Mouse (Mus musculus): ENCODE measurements around the gene Tmem59l. TPM values are rescaled to one million over a fixed set of nuclear protein-coding genes. Genes with fewer than 3 reads are reported as not detected.

The Tmem59l gene
- polyA plus RNA-seq, 1 experiment from 2014 or later = 0.31 TPM

DNA sequence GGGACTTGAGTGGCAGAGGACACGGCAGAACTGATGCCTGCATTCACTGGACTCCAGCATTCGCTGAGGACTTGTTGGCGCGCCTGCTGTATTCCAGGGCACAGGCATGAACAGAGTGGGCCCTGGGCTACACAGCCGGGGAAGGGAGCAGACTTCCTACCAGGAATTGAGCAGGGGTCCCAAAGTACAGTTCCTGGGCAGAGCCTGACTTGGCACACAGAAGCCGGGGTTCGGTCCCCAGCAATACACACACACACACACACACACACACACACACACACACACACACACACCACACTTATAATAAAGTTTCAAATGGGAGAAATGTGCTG lies 47.3 kb downstream of the Tmem59l start:
- Histone ChIP-seq H3K4me1 (ENCODE audit: control insufficient read depth in 2 of 2, insufficient read depth in 2 of 2, low read length in 2 of 2) (peaks cover 0 to 9% of the 10 kb centered on the region in 2 experiments; a peak in 3 of 4 replicates), H3K27ac (replicated peaks in 1 of 2; ENCODE audit: control insufficient read depth in 1 of 2, insufficient read depth in 1 of 2, low read depth in 2 of 2, low read length in 2 of 2) (peak overlapping the region; percentile 24 to 25; a peak in 2 of 4 replicates), H3K4me2 (ENCODE audit: low read length) (peak overlapping the region; percentile 71), H3K9me3 (ENCODE audit: control insufficient read depth, low read length) (no peaks in the 10 kb centered on the region), H3K4me3 (ENCODE audit: control insufficient read depth in 1 of 2, insufficient read depth in 1 of 2, low read depth in 1 of 2, low read length in 2 of 2) (peak overlapping the region; percentile 62 to 76), H3K9ac (ENCODE audit: low read length) (peak overlapping the region; percentile 66), H3K36me3 (ENCODE audit: control insufficient read depth, insufficient read depth, low read length) (no peaks in the 10 kb centered on the region), H3K27me3 (ENCODE audit: control insufficient read depth, insufficient read depth, low read length) (no peaks in the 10 kb centered on the region)
- ATAC-seq (ENCODE audit: insufficient number of reproducible peaks, insufficient read depth, low FRiP score, low read depth) = no peak
- 4% methylated on average over 7 of the region's 7 CpGs for WGBS

DNA sequence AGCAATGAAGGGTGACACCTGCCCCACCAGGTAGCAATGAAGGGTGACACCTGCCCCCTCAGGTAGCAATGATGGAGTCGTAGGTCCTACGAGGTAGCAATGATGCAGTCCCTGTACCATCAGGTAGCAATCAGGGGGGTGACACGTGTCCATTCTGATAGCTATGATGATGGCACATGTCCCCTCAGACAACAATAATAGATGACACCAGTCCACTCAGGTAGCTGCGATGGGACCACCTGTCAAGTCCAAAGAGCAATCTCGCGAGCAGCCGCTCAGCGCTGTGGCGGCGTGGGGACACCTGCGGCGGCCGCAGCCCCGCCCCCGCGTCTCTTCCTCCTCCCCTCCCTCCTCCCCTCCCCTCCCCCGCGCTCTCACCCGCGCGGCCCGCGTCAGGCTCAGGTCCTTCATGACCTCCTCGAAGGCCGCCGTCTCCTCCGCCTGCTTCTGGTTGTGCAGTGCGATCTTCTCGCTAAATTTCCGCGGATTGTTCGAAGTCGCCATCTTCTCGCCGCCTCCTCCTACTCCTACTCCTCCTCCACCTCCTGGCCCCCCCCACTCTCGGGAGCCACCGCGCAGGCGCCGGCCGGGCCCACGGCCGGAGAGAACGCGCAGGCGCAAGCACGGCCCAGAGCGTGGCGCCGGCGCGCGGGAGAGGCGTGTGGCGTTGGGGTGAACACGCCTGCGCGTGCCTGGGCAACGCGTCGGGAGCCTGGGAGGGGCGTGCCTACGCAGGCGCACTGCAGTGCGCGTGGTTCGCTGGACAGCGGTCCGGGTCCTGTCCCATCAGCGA lies 47.9 kb downstream of the Tmem59l start, which contains the start of gene Crtc1:
Gene Crtc1, minus strand, starts transcription at position 525 of the 793 bp plus-strand sequence.
- H3K9me3 ChIP-seq (ENCODE audit: control insufficient read depth, low read length) = no peaks in the 10 kb centered on the region
- H3K27ac ChIP-seq (replicated peaks in 1 of 2; ENCODE audit: control insufficient read depth in 1 of 2, insufficient read depth in 1 of 2, low read depth in 2 of 2, low read length in 2 of 2) = peak within 1 kb of the TSS; percentile 25 to 67; a peak in 3 of 4 replicates
- H3K27me3 ChIP-seq (ENCODE audit: control insufficient read depth, insufficient read depth, low read length) = no peaks in the 10 kb centered on the region
- peak within 1 kb of the TSS; percentile 62 to 76 for H3K4me3 ChIP-seq (ENCODE audit: control insufficient read depth in 1 of 2, insufficient read depth in 1 of 2, low read depth in 1 of 2, low read length in 2 of 2)
- H3K9ac ChIP-seq (ENCODE audit: low read length) = peak within 1 kb of the TSS; percentile 82
- no peaks in the 10 kb centered on the region for H3K36me3 ChIP-seq (ENCODE audit: control insufficient read depth, insufficient read depth, low read length)
- peak; percentile 97 for ATAC-seq (ENCODE audit: insufficient number of reproducible peaks, insufficient read depth, low FRiP score, low read depth)
- H3K4me2 ChIP-seq (ENCODE audit: low read length) = peak within 1 kb of the TSS; percentile 83
- H3K4me1 ChIP-seq (ENCODE audit: control insufficient read depth in 2 of 2, insufficient read depth in 2 of 2, low read length in 2 of 2) = peaks cover 0 to 9% of the 10 kb centered on the region in 2 experiments; a peak in 3 of 4 replicates
- WGBS = 1% methylated on average over 66 of the region's 70 CpGs

DNA sequence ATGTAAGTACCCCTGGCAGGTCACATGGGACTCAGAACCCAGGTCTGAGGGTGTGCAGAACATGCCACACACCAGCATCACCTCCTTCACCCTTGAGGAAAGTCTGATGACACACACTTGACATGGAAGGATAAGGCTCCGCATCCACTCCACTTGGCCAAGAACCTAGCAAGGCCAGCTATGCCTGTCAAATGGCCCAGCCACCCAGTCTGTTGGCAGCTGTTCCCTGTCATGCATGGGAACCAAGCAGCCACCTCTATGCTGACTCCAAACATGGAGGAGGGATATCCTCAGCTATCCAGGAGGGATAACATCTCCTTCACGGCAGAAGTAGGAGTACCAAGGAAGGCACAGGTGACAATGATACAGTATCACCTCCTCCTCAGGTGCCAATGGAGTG lies 48.7 kb downstream of the Tmem59l start:
- Histone ChIP-seq H3K9me3 (ENCODE audit: control insufficient read depth, low read length) (no peaks in the 10 kb centered on the region), H3K27ac (replicated peaks in 1 of 2; ENCODE audit: control insufficient read depth in 1 of 2, insufficient read depth in 1 of 2, low read depth in 2 of 2, low read length in 2 of 2) (no peak overlapping the region)

DNA sequence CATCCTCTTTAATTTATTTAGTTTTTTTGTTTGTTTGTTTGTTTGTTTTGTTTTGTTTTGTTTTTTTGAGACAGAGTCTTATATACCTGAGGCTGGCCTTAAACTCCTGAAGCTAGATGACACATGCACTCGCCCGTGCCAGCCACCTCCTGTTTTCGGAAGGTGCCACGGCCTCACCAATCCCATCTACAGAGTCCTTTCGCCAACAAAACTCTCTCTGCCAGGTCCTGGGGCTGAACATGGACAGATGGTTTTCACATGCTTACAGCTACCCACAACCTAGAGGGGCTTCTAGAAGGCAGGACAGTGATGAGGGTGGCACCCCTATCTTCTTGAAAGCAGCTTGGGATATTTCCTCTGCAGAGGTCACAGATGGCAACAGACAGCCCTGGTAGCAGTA lies 52.0 kb downstream of the Tmem59l start:
- Histone ChIP-seq H3K27me3 (ENCODE audit: control insufficient read depth, insufficient read depth, low read length) (no peaks in the 10 kb centered on the region), H3K4me1 (ENCODE audit: control insufficient read depth in 2 of 2, insufficient read depth in 2 of 2, low read length in 2 of 2) (peaks cover 0 to 9% of the 10 kb centered on the region in 2 experiments; a peak in 3 of 4 replicates), H3K27ac (replicated peaks in 1 of 2; ENCODE audit: control insufficient read depth in 1 of 2, insufficient read depth in 1 of 2, low read depth in 2 of 2, low read length in 2 of 2) (no peak overlapping the region), H3K4me3 (ENCODE audit: control insufficient read depth in 1 of 2, insufficient read depth in 1 of 2, low read depth in 1 of 2, low read length in 2 of 2) (no peak overlapping the region), H3K9ac (ENCODE audit: low read length) (no peak overlapping the region), H3K9me3 (ENCODE audit: control insufficient read depth, low read length) (no peaks in the 10 kb centered on the region), H3K4me2 (ENCODE audit: low read length) (no peak overlapping the region), H3K36me3 (ENCODE audit: control insufficient read depth, insufficient read depth, low read length) (no peaks in the 10 kb centered on the region)
- no peak for ATAC-seq (ENCODE audit: insufficient number of reproducible peaks, insufficient read depth, low FRiP score, low read depth)
- WGBS = 93% methylated on average over 5 of the region's 5 CpGs

More for the DNA sequence above, 48.7 kb downstream of the Tmem59l start:
- Histone ChIP-seq H3K27me3 (ENCODE audit: control insufficient read depth, insufficient read depth, low read length) (no peaks in the 10 kb centered on the region), H3K9ac (ENCODE audit: low read length) (no peak overlapping the region), H3K36me3 (ENCODE audit: control insufficient read depth, insufficient read depth, low read length) (no peaks in the 10 kb centered on the region), H3K4me1 (ENCODE audit: control insufficient read depth in 2 of 2, insufficient read depth in 2 of 2, low read length in 2 of 2) (peaks cover 0 to 9% of the 10 kb centered on the region in 2 experiments; a peak in 3 of 4 replicates), H3K4me3 (ENCODE audit: control insufficient read depth in 1 of 2, insufficient read depth in 1 of 2, low read depth in 1 of 2, low read length in 2 of 2) (peak overlapping the region in 1 of 2 experiments; percentile 76; a peak in 1 of 4 replicates), H3K4me2 (ENCODE audit: low read length) (peak overlapping the region; percentile 83)
- WGBS = 86% methylated on average over 2 of the region's 2 CpGs
- no peak for ATAC-seq (ENCODE audit: insufficient number of reproducible peaks, insufficient read depth, low FRiP score, low read depth)

Other genes starting within 250 kb of the Tmem59l start
- 22.2 and 25.0 TPM in 2 replicates for gene Homer3, start 204.5 kb downstream of the Tmem59l start, polyA plus RNA-seq (2014; fragmentation: Nextera tagmentation; extraction: Ambion mirVana)
- 28.9 and 33.7 TPM in 2 replicates for gene Ddx49, start 184.9 kb downstream of the Tmem59l start, polyA plus RNA-seq (2014; fragmentation: Nextera tagmentation; extraction: Ambion mirVana)
- gene Cope, start 184.8 kb downstream of the Tmem59l start, polyA plus RNA-seq (2014; fragmentation: Nextera tagmentation; extraction: Ambion mirVana) = 294 and 319 TPM in 2 replicates
- 1.8 and 2.3 TPM in 2 replicates for gene Cers1, start 171.6 kb downstream of the Tmem59l start, polyA plus RNA-seq (2014; fragmentation: Nextera tagmentation; extraction: Ambion mirVana)
- gene Gdf1, start 157.5 kb downstream of the Tmem59l start, polyA plus RNA-seq (2014; fragmentation: Nextera tagmentation; extraction: Ambion mirVana) = 0.57 TPM in 1 of 2 replicates, not detected in the other
- 14.2 and 18.1 TPM in 2 replicates for gene Upf1, start 134.1 kb downstream of the Tmem59l start, polyA plus RNA-seq (2014; fragmentation: Nextera tagmentation; extraction: Ambion mirVana)
- 3.0 and 4.6 TPM in 2 replicates for gene Comp, start 113.8 kb downstream of the Tmem59l start, polyA plus RNA-seq (2014; fragmentation: Nextera tagmentation; extraction: Ambion mirVana)
- 12.2 and 14.1 TPM in 2 replicates for gene Crtc1, start 47.8 kb downstream of the Tmem59l start, polyA plus RNA-seq (2014; fragmentation: Nextera tagmentation; extraction: Ambion mirVana)
- gene Klhl26, start 10.4 kb downstream of the Tmem59l start, polyA plus RNA-seq (2014; fragmentation: Nextera tagmentation; extraction: Ambion mirVana) = 9.6 and 9.8 TPM in 2 replicates
- gene Crlf1, start 5.8 kb upstream of the Tmem59l start, polyA plus RNA-seq (2014; fragmentation: Nextera tagmentation; extraction: Ambion mirVana) = 0.42 and 2.0 TPM in 2 replicates
- 129 and 138 TPM in 2 replicates for gene Rex1bd, start 19.4 kb upstream of the Tmem59l start, polyA plus RNA-seq (2014; fragmentation: Nextera tagmentation; extraction: Ambion mirVana)
- 900 and 1,040 TPM in 2 replicates for gene Uba52, start 23.4 kb upstream of the Tmem59l start, polyA plus RNA-seq (2014; fragmentation: Nextera tagmentation; extraction: Ambion mirVana)
- gene Fkbp8, start 40.4 kb upstream of the Tmem59l start, polyA plus RNA-seq (2014; fragmentation: Nextera tagmentation; extraction: Ambion mirVana) = 189 and 209 TPM in 2 replicates
- 79.3 and 85.7 TPM in 2 replicates for gene Kxd1, start 40.6 kb upstream of the Tmem59l start, polyA plus RNA-seq (2014; fragmentation: Nextera tagmentation; extraction: Ambion mirVana)
- 13.0 and 13.2 TPM in 2 replicates for gene Ell, start 52.1 kb upstream of the Tmem59l start, polyA plus RNA-seq (2014; fragmentation: Nextera tagmentation; extraction: Ambion mirVana)
- 59.5 and 69.8 TPM in 2 replicates for gene Isyna1, start 107.0 kb upstream of the Tmem59l start, polyA plus RNA-seq (2014; fragmentation: Nextera tagmentation; extraction: Ambion mirVana)
- 83.7 and 85.8 TPM in 2 replicates for gene Ssbp4, start 121.5 kb upstream of the Tmem59l start, polyA plus RNA-seq (2014; fragmentation: Nextera tagmentation; extraction: Ambion mirVana)
- 1.3 and 3.2 TPM in 2 replicates for gene Lrrc25, start 128.8 kb upstream of the Tmem59l start, polyA plus RNA-seq (2014; fragmentation: Nextera tagmentation; extraction: Ambion mirVana)
- 1.1 TPM in 2 replicates for gene Gdf15, start 145.1 kb upstream of the Tmem59l start, polyA plus RNA-seq (2014; fragmentation: Nextera tagmentation; extraction: Ambion mirVana)
- gene Pgpep1, start 173.0 kb upstream of the Tmem59l start, polyA plus RNA-seq (2014; fragmentation: Nextera tagmentation; extraction: Ambion mirVana) = 39.7 and 46.6 TPM in 2 replicates
- gene Lsm4, start 185.9 kb upstream of the Tmem59l start, polyA plus RNA-seq (2014; fragmentation: Nextera tagmentation; extraction: Ambion mirVana) = 316 and 334 TPM in 2 replicates
- gene Jund, start 211.6 kb upstream of the Tmem59l start, polyA plus RNA-seq (2014; fragmentation: Nextera tagmentation; extraction: Ambion mirVana) = 122 and 137 TPM in 2 replicates
- gene Iqcn, start 216.1 kb upstream of the Tmem59l start, polyA plus RNA-seq (2014; fragmentation: Nextera tagmentation; extraction: Ambion mirVana) = not detected in 2 replicates
- gene Gm3336, start 231.2 kb upstream of the Tmem59l start, polyA plus RNA-seq (2014; fragmentation: Nextera tagmentation; extraction: Ambion mirVana) = not detected in 2 replicates
- gene Pde4c, start 236.4 kb upstream of the Tmem59l start, polyA plus RNA-seq (2014; fragmentation: Nextera tagmentation; extraction: Ambion mirVana) = 0.08 and 0.23 TPM in 2 replicates